Comparison of ENCODE assay signal across 11 mouse cellular contexts in the genomic region with DNA sequence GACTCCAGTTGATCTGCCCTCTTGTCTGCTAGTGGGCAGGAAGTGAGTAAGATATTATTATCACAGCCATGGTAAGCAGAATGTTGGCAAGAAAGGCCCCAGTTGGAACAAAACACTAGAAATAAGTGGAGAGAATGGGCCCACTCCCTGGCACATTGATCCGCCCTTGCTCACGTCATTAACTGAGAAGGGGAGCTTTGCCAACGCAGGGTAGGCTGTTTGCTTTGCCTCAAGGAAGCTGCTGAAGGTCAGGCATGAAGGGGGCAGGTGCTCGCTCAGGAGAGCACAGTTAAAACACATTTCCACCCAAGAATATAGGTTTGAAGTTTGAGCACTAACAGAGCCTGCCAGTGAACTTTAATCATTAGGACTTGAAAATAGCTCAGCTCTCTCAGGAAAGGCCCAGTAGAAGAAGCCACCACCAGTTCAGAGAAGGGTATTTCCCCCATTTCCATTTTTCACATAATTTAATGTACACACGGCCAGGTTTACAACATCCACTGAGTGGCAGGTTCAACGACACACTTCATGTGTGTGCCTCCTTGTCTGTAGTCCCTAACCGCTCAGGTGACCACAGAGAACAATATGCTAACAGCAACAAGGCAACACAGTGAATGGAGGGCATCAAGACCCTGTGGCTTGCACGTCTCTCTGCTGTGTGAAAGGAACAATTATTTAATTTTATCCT.
DNase-seq lines count a peak whose midpoint lies in the region; ATAC-seq and TF ChIP-seq lines count a peak whose summit lies in the region.
"Had no signal": no experiment of that assay in that cellular context is flagged by ENCODE, and none has a peak within 500 bp of the region (broad histone marks: within the 10 kb centered on the region; RNA-seq: fewer than 3 reads in every experiment).

No protein-coding gene starts in this region.

- H3K27ac ChIP-seq in liver, embryonic 12.5 days, result peak overlapping the region; percentile 38; the same call in 1 of the 2 replicates
- H3K27ac ChIP-seq in thymus, adult 2 months (ENCODE audit: control insufficient read depth, insufficient read depth, low read length), result no peak overlapping the region
- H3K27ac ChIP-seq in midbrain, postnatal 0 days (ENCODE audit: low read depth, low read length), result no peak overlapping the region
- no peak overlapping the region for H3K27ac ChIP-seq in forebrain, embryonic 16.5 days (ENCODE audit: low read length)

- no peak overlapping the region for H3K4me3 ChIP-seq in liver, embryonic 12.5 days
- H3K4me3 ChIP-seq in thymus, adult 2 months (ENCODE audit: control insufficient read depth, insufficient read depth, low read length), result no peak overlapping the region
- H3K4me3 ChIP-seq in midbrain, postnatal 0 days (ENCODE audit: low read depth, low read length), result no peak overlapping the region
- H3K4me3 ChIP-seq in forebrain, embryonic 16.5 days (replicated peaks; ENCODE audit: low read length), result no peak overlapping the region

- H3K27me3 ChIP-seq in liver, embryonic 12.5 days (replicated peaks), result no peaks in the 10 kb centered on the region
- no peaks in the 10 kb centered on the region for H3K27me3 ChIP-seq in thymus, adult 2 months (ENCODE audit: control insufficient read depth, insufficient read depth, low read length)
- H3K27me3 ChIP-seq in midbrain, postnatal 0 days (ENCODE audit: insufficient read depth, low read length), result no peaks in the 10 kb centered on the region
- no peaks in the 10 kb centered on the region for H3K27me3 ChIP-seq in forebrain, embryonic 16.5 days (replicated peaks; ENCODE audit: control insufficient read depth, insufficient read depth, low read length)
- H3K27me3 ChIP-seq: Patski had no signal

- 58% methylated on average over 8 of the region's 8 CpGs for WGBS in liver, embryonic 12.5 days (ENCODE audit: insufficient replicate concordance)
- 78% methylated on average over 8 of the region's 8 CpGs for WGBS in thymus, adult 2 months
- WGBS in midbrain, postnatal 0 days, result 88% methylated on average over 8 of the region's 8 CpGs
- 63% methylated on average over 8 of the region's 8 CpGs for WGBS in forebrain, embryonic 16.5 days

- peaks cover 38% of the 10 kb centered on the region for H3K4me1 ChIP-seq in liver, embryonic 12.5 days
- H3K4me1 ChIP-seq in thymus, adult 2 months (replicated peaks; ENCODE audit: control insufficient read depth, insufficient read depth, low read length), result peaks cover 9% of the 10 kb centered on the region; the same call in 1 of the 2 replicates
- H3K4me1 ChIP-seq in midbrain, postnatal 0 days (ENCODE audit: insufficient read depth, low read length), result no peaks in the 10 kb centered on the region
- 0 out of 2 replicates have a peak, but pooled peaks cover 2% of the 10 kb centered on the region for H3K4me1 ChIP-seq in forebrain, embryonic 16.5 days (replicated peaks; ENCODE audit: control insufficient read depth, insufficient read depth, low read length)

- peak overlapping the region; percentile 35; the same call in 1 of the 2 replicates for H3K4me2 ChIP-seq in liver, embryonic 12.5 days
- H3K4me2 ChIP-seq in midbrain, postnatal 0 days (ENCODE audit: low read depth, low read length, poor library complexity, severe bottlenecking), result no peak overlapping the region
- no peak overlapping the region for H3K4me2 ChIP-seq in forebrain, embryonic 16.5 days (ENCODE audit: low read length)

- DNase-seq in kidney, adult 8-10 months, result peak; percentile 4 to 15
- no peak for DNase-seq in kidney, adult 18-20 months
- peak; percentile 44 for DNase-seq in brain, embryonic 14.5 days (ENCODE audit: low read depth)
- peak; percentile 12 to 34 for DNase-seq in natural killer cell, adult 2 months (ENCODE audit: low spot score in 2 of 2)
- no peak for DNase-seq in thymus, adult 2 months
- DNase-seq in midbrain, postnatal 0 days (ENCODE audit: low spot score), result no peak
- DNase-seq: cerebellum, adult 18-20 months; thymus, postnatal 4 days had no signal

- no peaks in the 10 kb centered on the region for H3K9me3 ChIP-seq in liver, embryonic 12.5 days (replicated peaks)
- no peaks in the 10 kb centered on the region for H3K9me3 ChIP-seq in midbrain, postnatal 0 days (ENCODE audit: low read length)
- H3K9me3 ChIP-seq in forebrain, embryonic 16.5 days (ENCODE audit: control insufficient read depth, low read length), result no peaks in the 10 kb centered on the region

- no peak overlapping the region for H3K9ac ChIP-seq in liver, embryonic 12.5 days
- no peak overlapping the region for H3K9ac ChIP-seq in midbrain, postnatal 0 days (replicated peaks; ENCODE audit: low read length, poor library complexity, severe bottlenecking)
- no peak overlapping the region for H3K9ac ChIP-seq in forebrain, embryonic 16.5 days (replicated peaks; ENCODE audit: low read depth, low read length)

- no peak for ATAC-seq in liver, embryonic 12.5 days
- no peak for ATAC-seq in midbrain, postnatal 0 days (ENCODE audit: low FRiP score)
- ATAC-seq in forebrain, embryonic 16.5 days, result no peak
- ATAC-seq: Patski had no signal

- no peak for TF ChIP-seq POLR2A in brain, embryonic 14.5 days (IDR thresholded peaks at IDR 0.05; ENCODE audit: borderline replicate concordance, extremely low read depth, insufficient read depth, insufficient read length, poor library complexity, severe bottlenecking)
- no peak for TF ChIP-seq POLR2A in thymus, adult 2 months (IDR thresholded peaks at IDR 0.05; ENCODE audit: control insufficient read depth, extremely low read depth, insufficient read depth, low read length, poor library complexity)

- TF ChIP-seq CTCF in brain, embryonic 14.5 days (IDR thresholded peaks at IDR 0.05; ENCODE audit: borderline replicate concordance, extremely low read depth, insufficient read depth, insufficient read length), result no peak
- no peak for TF ChIP-seq CTCF in thymus, adult 2 months (IDR thresholded peaks at IDR 0.05; ENCODE audit: borderline replicate concordance, control insufficient read depth, extremely low read depth, insufficient read depth, low read length, poor library complexity)
- TF ChIP-seq CTCF in midbrain, postnatal 0 days (IDR thresholded peaks at IDR 0.05), result no peak

- no peaks in the 10 kb centered on the region for H3K36me3 ChIP-seq in liver, embryonic 12.5 days
- H3K36me3 ChIP-seq in thymus, adult 2 months (ENCODE audit: control insufficient read depth, insufficient read depth, low read length), result no peaks in the 10 kb centered on the region
- no peaks in the 10 kb centered on the region for H3K36me3 ChIP-seq in midbrain, postnatal 0 days (ENCODE audit: insufficient read depth, low read length)
- no peaks in the 10 kb centered on the region for H3K36me3 ChIP-seq in forebrain, embryonic 16.5 days (ENCODE audit: control insufficient read depth, insufficient read depth)

Comparison
In these comparisons a context has a peak if more than half of its experiments do, and no peak if none do; other contexts are left out.
1. DNase-seq: peak in kidney, adult 8-10 months (2 of 2), brain, embryonic 14.5 days (single experiment) and natural killer cell, adult 2 months (2 of 2); none in kidney, adult 18-20 months (single experiment), thymus, adult 2 months (single experiment) and midbrain, postnatal 0 days (single experiment).